Mouse (Mus musculus) fibroblast of lung, adult 2 months (primary cell): Measurements from ENCODE around the gene Matn4.
A peak's percentile ranks its signal among the peaks of the same experiment; 100 is the strongest.

ENCODE experiments used
- DNase-seq: peaks from one replicate; pipeline ENCODE4 v3.0.0-alpha.2; 2011; ENCODE audit warnings: low read depth

The Matn4 gene

GRCm38 (mm10) chr2:164436215-164436913, 31.4 kb upstream of the Matn4 start:
- DNase-seq, result no peak

GRCm38 (mm10) chr2:164435216-164436090, 30.5 kb upstream of the Matn4 start:
- DNase-seq, result no peak

GRCm38 (mm10) chr2:164434681-164435080, 29.7 kb upstream of the Matn4 start:
- no peak for DNase-seq

- no peak for DNase-seq
Measured at GRCm38 (mm10) chr2:164433278-164433895, 28.4 kb upstream of the Matn4 start.

- peak; percentile 99 for DNase-seq
Measured at GRCm38 (mm10) chr2:164432541-164433191, 27.7 kb upstream of the Matn4 start.

- peak; percentile 96 for DNase-seq
Measured at GRCm38 (mm10) chr2:164431676-164432465, 26.9 kb upstream of the Matn4 start.

- DNase-seq, result no peak
Measured at GRCm38 (mm10) chr2:164430697-164431096, 25.7 kb upstream of the Matn4 start.

GRCm38 (mm10) chr2:164429881-164430615, 25.1 kb upstream of the Matn4 start:
- DNase-seq, result no peak

GRCm38 (mm10) chr2:164428451-164428850, 23.5 kb upstream of the Matn4 start:
- DNase-seq, result no peak

- DNase-seq, result no peak
Measured at GRCm38 (mm10) chr2:164426952-164427351, 22.0 kb upstream of the Matn4 start.

GRCm38 (mm10) chr2:164426121-164426520, 21.2 kb upstream of the Matn4 start:
- no peak for DNase-seq

- DNase-seq, result no peak
Measured at GRCm38 (mm10) chr2:164425401-164425800, 20.4 kb upstream of the Matn4 start.

GRCm38 (mm10) chr2:164424406-164424805, 19.4 kb upstream of the Matn4 start:
- DNase-seq, result no peak

GRCm38 (mm10) chr2:164423464-164423863, 18.5 kb upstream of the Matn4 start:
- DNase-seq, result no peak

- no peak for DNase-seq
Measured at GRCm38 (mm10) chr2:164422675-164423393, 17.9 kb upstream of the Matn4 start.

GRCm38 (mm10) chr2:164421979-164422378, 17.0 kb upstream of the Matn4 start:
- DNase-seq, result no peak

GRCm38 (mm10) chr2:164421306-164421705, 16.3 kb upstream of the Matn4 start:
- DNase-seq, result no peak

GRCm38 (mm10) chr2:164419489-164419888, 14.5 kb upstream of the Matn4 start:
- DNase-seq, result no peak

- DNase-seq, result no peak
Measured at GRCm38 (mm10) chr2:164418308-164418875, 13.4 kb upstream of the Matn4 start.

GRCm38 (mm10) chr2:164417198-164417597, 12.2 kb upstream of the Matn4 start:
- no peak for DNase-seq
